Mouse (Mus musculus): ENCODE results near the gene Ano10.

The Ano10 gene

GRCm38 (mm10) chr9:122245471-122245870, 48.8 kb downstream of the Ano10 start:
- DNase-seq (ENCODE audit: low read depth, low spot score) = no peak

DNA sequence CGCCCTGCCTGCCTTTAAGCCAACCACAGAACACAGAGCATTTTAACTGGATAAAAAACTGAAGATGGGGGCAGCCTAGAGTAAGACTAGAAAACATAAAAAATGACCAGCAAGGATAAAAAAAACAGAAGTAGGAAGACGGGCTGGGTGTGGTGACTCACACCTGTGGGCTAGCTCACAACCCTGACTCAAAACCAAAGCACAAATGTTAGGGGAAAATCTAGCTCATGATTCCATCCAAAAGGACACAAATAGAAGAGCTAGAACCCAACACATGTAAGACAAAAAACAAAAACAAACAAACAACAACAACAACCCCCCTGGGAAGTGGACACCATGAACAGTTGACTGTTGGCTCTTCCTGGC, 49.4 kb downstream of the Ano10 start:
- peak; percentile 27 for DNase-seq (ENCODE audit: low read depth, low spot score)

DNA sequence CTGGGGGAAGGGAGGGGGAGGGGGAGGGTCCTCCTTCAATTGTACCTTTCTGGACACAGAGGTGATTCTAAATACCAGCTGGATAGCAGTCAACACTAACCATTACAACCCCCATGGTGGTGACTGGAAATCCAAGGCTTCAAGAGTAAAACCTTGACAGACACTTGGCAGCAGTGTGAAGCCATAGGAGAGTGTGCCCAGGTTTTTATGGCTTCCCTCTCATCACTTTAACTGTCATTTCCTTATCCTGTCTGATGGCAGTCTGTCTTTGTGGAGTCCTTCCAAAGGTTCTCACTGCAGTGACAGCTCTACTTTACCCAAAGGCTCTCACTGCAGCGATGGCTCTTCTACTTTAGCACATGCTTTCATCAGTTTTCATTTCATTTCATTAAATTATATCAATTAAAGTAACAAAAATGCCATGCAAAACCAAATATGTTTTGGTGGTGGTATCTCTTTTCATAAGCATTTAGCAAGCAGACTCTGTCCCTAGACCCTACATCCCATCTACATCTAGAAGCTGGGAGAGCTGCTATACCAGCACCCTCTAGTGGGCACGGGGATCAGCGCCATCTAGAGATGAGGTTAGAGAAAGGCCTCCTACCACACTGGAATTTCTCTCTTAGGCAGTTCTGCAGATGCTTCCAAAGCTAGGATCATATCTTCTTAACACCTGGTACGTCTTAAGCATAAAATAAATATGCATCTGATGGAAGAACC, 50.0 kb downstream of the Ano10 start:
- DNase-seq (ENCODE audit: low read depth, low spot score) = peak; percentile 86

DNA sequence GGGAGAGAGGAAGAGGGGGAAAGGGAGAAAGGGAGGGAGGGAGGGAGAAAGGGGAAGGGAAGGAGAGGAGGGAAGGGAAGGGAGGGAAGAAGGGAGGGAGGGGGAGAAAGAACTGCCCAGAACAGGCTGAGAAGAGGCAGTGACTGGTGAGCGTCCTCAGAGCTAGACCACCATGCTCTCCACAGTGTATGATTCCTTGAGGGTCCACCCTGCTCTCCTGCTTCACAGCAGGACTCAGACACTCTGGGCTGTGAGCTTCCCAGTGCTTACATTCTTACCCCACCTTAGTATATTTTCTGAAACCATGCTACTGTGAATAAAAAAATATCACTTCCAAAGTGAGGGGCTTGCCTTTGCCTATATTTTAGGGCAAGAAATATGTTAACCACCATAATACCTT, 50.9 kb downstream of the Ano10 start:
- no peak for DNase-seq (ENCODE audit: low read depth, low spot score)

DNA sequence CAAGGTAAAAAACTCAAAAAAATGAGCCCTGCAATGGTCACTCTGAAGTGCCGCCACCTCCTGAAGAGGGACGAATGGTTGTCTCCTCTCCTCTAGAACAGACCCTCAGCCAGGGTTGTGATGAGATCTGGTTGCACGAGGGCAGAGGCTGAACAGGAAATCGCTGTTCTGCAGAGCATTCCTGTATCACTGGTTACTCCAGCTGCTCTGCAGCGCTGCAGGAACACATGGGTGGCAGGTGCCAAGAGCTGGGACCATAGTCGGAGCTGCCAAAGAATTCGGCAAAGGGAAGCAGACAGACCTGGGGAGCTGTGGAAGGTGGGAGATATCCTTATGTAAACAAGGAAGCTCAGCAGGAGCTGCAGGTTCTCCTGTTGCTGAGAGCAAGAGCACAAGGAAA, 51.4 kb downstream of the Ano10 start:
- peak; percentile 27 for DNase-seq (ENCODE audit: low read depth, low spot score)

DNA sequence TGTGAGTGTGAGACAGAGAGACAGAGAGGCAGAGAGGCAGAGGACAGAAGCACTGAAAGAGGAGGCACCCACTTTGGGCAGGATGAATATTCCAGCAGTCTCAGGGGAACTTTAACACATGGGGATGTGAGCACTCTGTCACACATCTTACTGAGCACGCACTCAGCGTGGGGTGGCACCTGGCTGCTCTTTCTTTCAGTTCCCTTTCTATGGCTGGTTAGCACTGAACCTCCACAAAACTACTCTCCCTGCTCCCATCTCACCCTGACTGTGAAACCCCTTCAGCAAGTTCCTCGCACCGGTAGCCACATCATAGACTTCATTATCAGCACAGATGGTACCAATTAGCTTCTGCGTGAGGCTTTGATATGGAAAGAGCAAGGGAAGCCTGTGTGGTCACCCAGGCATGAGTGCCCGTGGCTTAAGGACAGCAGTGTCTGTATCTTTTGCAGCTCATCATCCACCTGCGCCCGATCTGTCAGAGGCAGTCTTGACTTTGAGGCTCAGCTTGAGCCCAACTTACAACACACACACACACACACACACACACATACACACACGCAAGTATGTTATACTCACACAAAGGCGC, 52.3 kb downstream of the Ano10 start:
- DNase-seq (ENCODE audit: low read depth, low spot score) = peak; percentile 33

- no peak for DNase-seq (ENCODE audit: low read depth, low spot score)
These were observed 53.5 kb downstream of the Ano10 start for GRCm38 (mm10) chr9:122240629-122241199.

- DNase-seq (ENCODE audit: low read depth, low spot score) = no peak
These were observed 59.5 kb downstream of the Ano10 start for GRCm38 (mm10) chr9:122234741-122235140.

- DNase-seq (ENCODE audit: low read depth, low spot score) = no peak
These were observed 60.3 kb downstream of the Ano10 start for GRCm38 (mm10) chr9:122233972-122234345.

DNA sequence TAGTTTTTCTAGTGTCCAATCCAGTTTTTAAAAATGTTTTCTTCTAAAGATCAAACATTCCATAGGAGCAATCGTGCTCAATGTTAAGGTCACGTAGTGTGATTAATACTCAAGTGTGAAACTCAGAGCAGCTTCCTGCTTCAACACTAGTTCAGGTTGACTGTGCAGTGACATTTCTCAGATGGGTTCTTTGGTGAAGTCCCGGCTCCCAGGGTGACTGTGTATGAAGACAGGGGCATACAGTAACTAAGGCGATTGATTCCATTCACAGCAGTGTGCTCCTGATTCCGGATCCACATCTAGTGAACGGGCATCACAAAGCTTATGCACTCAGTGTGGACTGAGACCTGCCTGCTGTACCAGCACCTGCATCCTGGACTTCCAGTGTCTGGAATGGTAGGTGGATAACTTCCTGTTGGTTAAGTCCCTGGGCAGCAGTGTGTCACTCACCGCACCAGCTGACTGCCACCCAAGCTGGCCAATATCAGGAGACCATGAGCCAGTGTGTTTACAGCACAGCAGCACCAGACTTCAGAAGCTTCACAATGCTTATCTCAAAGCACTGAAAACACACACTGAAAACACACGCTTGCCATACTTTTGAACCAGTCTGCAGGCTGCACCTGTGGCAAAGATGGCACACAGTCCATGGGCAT, 60.8 kb downstream of the Ano10 start:
- no peak for DNase-seq (ENCODE audit: low read depth, low spot score)

- no peak for DNase-seq (ENCODE audit: low read depth, low spot score)
These were observed 61.3 kb downstream of the Ano10 start for GRCm38 (mm10) chr9:122232912-122233311.

GRCm38 (mm10) chr9:122230701-122231100, 63.5 kb downstream of the Ano10 start:
- DNase-seq (ENCODE audit: low read depth, low spot score) = no peak

- no peak for DNase-seq (ENCODE audit: low read depth, low spot score)
These were observed 67.8 kb downstream of the Ano10 start for GRCm38 (mm10) chr9:122226419-122226818.

GRCm38 (mm10) chr9:122225309-122225708, 68.9 kb downstream of the Ano10 start:
- peak; percentile 72 for DNase-seq (ENCODE audit: low read depth, low spot score)

GRCm38 (mm10) chr9:122223005-122223404, 71.2 kb downstream of the Ano10 start:
- no peak for DNase-seq (ENCODE audit: low read depth, low spot score)

GRCm38 (mm10) chr9:122219934-122220333, 74.3 kb downstream of the Ano10 start:
- no peak for DNase-seq (ENCODE audit: low read depth, low spot score)

GRCm38 (mm10) chr9:122216945-122217529, 77.2 kb downstream of the Ano10 start:
- no peak for DNase-seq (ENCODE audit: low read depth, low spot score)

- DNase-seq (ENCODE audit: low read depth, low spot score) = peak; percentile 42
These were observed 79.1 kb downstream of the Ano10 start for GRCm38 (mm10) chr9:122215118-122215517.

DNA sequence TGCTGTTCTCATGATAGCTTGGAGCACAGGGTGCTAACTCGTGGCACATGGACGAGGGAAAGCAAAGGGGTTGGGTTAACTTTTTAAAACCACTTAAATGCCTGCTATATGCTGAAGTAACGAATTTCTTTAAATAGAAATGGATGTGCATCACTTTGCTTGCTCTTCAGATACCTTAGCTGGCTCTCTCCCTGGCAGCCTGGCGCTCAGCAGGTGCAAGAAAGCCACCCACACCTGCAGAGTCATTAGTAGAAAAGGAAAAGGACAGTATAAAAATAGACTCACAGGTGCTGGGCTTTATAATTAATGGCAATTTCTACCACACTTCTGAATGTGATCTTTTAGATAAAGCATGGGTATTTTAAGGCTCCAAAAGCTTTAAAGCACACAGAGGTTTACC, 85.9 kb downstream of the Ano10 start:
- peak; percentile 66 for DNase-seq (ENCODE audit: low read depth, low spot score)

DNA sequence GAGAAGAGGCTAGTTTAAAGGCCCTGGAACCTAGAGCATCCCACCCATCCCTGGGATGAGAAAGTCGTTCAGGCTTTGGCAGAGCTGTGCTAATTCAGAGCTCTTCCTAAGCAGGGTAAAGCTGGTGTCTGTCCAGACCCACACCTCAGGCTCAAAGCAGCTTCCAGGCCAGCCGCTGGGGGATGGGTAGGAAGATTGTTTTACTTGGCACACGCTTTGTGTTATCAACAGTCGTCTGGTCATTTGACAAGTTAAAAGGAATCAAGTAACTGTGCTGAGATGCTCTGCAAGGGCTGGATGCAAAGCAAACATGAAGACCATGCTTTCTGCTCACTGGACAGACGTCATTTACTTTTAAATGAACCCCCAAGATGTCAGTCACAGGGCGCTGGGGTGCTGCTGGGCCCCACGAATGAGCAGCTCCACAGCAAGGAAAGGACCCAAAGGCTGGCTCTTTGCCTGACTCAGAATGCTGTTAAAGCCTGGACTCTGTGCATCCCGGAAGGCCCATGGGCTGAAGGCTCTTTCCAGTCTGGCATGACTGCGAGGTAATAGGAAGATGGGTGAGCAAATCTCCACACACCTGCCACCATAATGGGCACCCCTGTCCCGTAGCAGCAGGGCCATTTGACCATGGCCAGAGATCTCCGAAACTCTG, 88.6 kb downstream of the Ano10 start:
- DNase-seq (ENCODE audit: low read depth, low spot score) = no peak

DNA sequence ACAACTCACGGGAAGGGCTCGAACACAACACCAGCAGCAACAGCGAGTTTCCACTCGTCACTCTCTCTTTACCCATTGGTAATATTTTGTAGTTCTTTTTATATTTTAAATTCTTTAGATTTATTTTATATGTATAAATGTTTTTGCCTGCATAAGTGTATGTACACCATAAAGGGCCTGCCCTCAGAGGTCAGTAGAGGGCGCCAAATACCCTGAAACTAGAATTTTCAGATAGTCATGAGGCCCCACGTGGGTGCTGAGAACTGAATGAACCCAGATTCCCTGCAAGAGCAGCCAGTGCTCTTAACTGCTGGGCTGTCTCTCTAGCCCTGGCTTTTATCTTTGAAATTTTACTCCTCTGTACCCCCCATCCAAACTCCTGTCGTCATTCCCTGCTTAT, 89.7 kb downstream of the Ano10 start:
- DNase-seq (ENCODE audit: low read depth, low spot score) = no peak

- peak; percentile 48 for DNase-seq (ENCODE audit: low read depth, low spot score)
These were observed 95.0 kb downstream of the Ano10 start for GRCm38 (mm10) chr9:122199253-122199652.
